Mouse (Mus musculus): Measurements from ENCODE around the gene Fpgs. TPM values are rescaled to one million over a fixed set of nuclear protein-coding genes. Genes with fewer than 3 reads are reported as not detected.

The Fpgs gene
- total RNA-seq, 2 experiments from 2014 or later = 27.1 to 37.6 TPM

DNA sequence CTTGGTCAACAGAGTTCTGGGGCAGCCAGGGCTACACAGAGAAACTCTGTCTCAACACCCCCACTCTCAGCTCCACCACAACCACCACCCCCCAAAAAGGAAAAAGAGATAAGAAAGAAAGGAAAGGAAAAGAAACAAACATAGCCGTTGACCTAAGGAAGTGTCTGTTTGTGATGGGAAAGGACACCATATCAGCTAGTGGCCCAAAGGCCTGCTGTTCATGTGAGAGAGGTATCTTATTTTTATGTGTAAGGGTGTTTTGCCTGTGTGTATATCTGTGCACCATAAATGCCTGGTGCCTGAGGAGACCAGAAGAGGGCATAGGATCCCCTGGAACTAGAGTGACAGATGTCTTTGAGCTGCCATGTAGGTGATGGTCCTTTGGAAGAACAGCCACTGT lies 64.3 kb downstream of the Fpgs start:
- DNase-seq = no peak

- peak; percentile 70 for DNase-seq
Observed at GRCm38 (mm10) chr2:32637778-32638281, 66.1 kb downstream of the Fpgs start.

DNA sequence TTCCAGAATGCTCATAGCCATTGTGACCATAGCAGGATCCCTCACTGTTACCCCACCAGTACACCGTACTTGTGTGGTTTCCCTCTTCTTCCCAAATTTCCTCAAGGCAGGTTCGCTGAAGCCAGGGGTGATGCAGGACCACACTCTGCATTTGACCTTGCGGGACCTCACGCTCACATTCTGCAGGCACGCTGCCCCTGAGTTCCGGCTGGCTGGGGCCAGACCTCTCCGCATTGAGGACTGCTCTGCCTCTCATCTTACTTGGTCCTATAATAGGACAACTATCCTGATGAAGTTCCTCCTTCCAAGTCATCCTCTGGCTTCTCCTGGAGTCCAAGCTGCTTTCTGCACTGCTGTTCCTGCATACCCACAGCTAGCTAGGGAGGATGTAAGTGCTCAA lies 67.3 kb downstream of the Fpgs start:
- DNase-seq = no peak

- DNase-seq = no peak
Observed at GRCm38 (mm10) chr2:32634277-32635105, 69.5 kb downstream of the Fpgs start.

DNA sequence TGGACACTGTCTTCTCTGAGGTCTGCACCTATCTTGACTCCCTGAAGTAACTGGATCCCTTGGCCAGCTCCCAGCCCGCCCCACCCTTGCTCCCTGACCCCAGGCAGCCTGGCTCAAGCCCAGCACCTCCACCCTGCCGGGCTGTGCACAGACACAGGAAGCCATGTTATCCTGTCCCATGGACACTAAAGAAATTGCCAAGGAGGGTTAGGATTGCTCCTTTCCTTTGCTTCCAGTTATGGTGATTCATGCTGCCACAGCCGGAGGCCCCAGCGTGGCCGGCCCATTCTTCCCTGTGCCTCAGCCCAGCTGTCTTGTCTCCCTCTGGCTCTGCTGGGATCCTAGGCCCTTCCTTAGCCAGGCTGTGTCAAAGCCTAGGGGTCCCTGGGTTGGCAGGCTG lies 70.3 kb downstream of the Fpgs start:
- DNase-seq = no peak

Small RNA genes within 50 kb of the gene (microRNA-seq; reads per million reads assigned to microRNA genes)
- gene Gm47291 (not detected), gene Mir1954 (not detected), gene Mir2861 (not detected), gene Mir3960 (not detected), gene Mir8093 (not detected)

Other genes with a start within 250 kb of the Fpgs start
- 10 to 100 TPM; 24.6 to 26.8 TPM for gene Fam102a, start 168.8 kb downstream of the Fpgs start, total RNA-seq (2021)
- gene Dpm2, start 133.3 kb downstream of the Fpgs start, total RNA-seq (2021) = 10 to 100 TPM; 44.4 to 49.9 TPM
- not detected for gene Pip5kl1, start 129.3 kb downstream of the Fpgs start, total RNA-seq (2021)
- not detected for gene 9430097D07Rik, start 128.5 kb downstream of the Fpgs start, total RNA-seq (2021)
- gene St6galnac4, start 117.0 kb downstream of the Fpgs start, total RNA-seq (2021) = 10 to 100 TPM; 14.3 to 14.7 TPM
- 10 to 100 TPM; 55.2 to 64.1 TPM for gene St6galnac6, start 104.4 kb downstream of the Fpgs start, total RNA-seq (2021)
- 100 to 1,000 TPM in 1 of 2 experiments, 10 to 100 TPM in 1; 71.5 to 143 TPM for gene Ak1, start 82.4 kb downstream of the Fpgs start, total RNA-seq (2021)
- 10 to 100 TPM; 97.9 to 99.9 TPM for gene Eng, start 57.5 kb downstream of the Fpgs start, total RNA-seq (2021)
- 10 to 100 TPM; 65.5 to 70.9 TPM for gene Cdk9, start 8.9 kb upstream of the Fpgs start, total RNA-seq (2021)
- 10 to 100 TPM; 28.9 to 35.4 TPM for gene Sh2d3c, start 16.9 kb upstream of the Fpgs start, total RNA-seq (2021)
- gene 6330409D20Rik, start 36.9 kb upstream of the Fpgs start, total RNA-seq (2021) = under 1 TPM in 1 of 2 experiments, not detected in 1; 0.30 TPM
- 10 to 100 TPM; 27.7 to 32.6 TPM for gene Tor2a, start 53.1 kb upstream of the Fpgs start, total RNA-seq (2021)
- gene Ttc16, start 71.5 kb upstream of the Fpgs start, total RNA-seq (2021) = under 1 TPM in 1 of 2 experiments, not detected in 1; 0.15 TPM
- gene Ptrh1, start 71.6 kb upstream of the Fpgs start, total RNA-seq (2021) = 1 to 10 TPM; 4.8 to 5.0 TPM
- gene Cfap157, start 80.3 kb upstream of the Fpgs start, total RNA-seq (2021) = not detected
- 10 to 100 TPM; 23.7 to 35.7 TPM for gene Stxbp1, start 143.1 kb upstream of the Fpgs start, total RNA-seq (2021)
- 10 to 100 TPM; 28.9 to 30.7 TPM for gene Fam129b, start 172.0 kb upstream of the Fpgs start, total RNA-seq (2021)